Mouse (Mus musculus) left cerebral cortex, adult 6 months (tissue): Measurements from ENCODE around the gene Samd9l. TPM values are rescaled to one million over a fixed set of nuclear protein-coding genes. Genes with fewer than 3 reads are reported as not detected.

ENCODE experiments used
- long read RNA-seq, 2 experiments: library from polyadenylated mRNA; unstranded; transcript quantifications; one replicate each; pipeline ENCODE4 v2.0.0; 2019 to 2020
- polyA plus RNA-seq: library from polyadenylated mRNA; unstranded; fragments of <200 nt; fragmentation: Nextera tagmentation; gene quantifications from 2 replicates; pipeline ENCODE4 v1.2.3, GENCODE M21; 2021

Samd9l gene
- polyA plus RNA-seq = 1.1 and 2.2 TPM in 2 replicates
- long read RNA-seq, experiment 1, full-length matches to known transcripts = 7 of 8 reads
- long read RNA-seq, experiment 1, partial matches to known transcripts = 0 of 8 reads
- long read RNA-seq, experiment 1, other reads (novel, unspliced or antisense) = 1 of 8 reads
- long read RNA-seq, experiment 2, full-length matches to known transcripts = 1 of 2 reads
- long read RNA-seq, experiment 2, partial matches to known transcripts = 0 of 2 reads
- long read RNA-seq, experiment 2, other reads (novel, unspliced or antisense) = 1 of 2 reads

GRCm38 (mm10) chr6:3399340-3400068 lies at the start of gene Samd9l:
Samd9l (minus strand) TSS chr6:3399572.

Other genes with a start within 250 kb of the Samd9l start
- gene Hepacam2, start 98.7 kb upstream of the Samd9l start, polyA plus RNA-seq = 0.15 and 0.26 TPM in 2 replicates
- 22.7 and 32.9 TPM in 2 replicates for gene Vps50, start 98.8 kb upstream of the Samd9l start, polyA plus RNA-seq